Mouse (Mus musculus) thymus, postnatal 36 days (tissue): ENCODE data around the gene Tcta.

Experiments used
- DNase-seq, 2 experiments: peaks; one replicate each; pipeline ENCODE4 v3.0.0; 2022; ENCODE audit warnings: mixed read lengths in 2 of 2

The Tcta gene

DNA sequence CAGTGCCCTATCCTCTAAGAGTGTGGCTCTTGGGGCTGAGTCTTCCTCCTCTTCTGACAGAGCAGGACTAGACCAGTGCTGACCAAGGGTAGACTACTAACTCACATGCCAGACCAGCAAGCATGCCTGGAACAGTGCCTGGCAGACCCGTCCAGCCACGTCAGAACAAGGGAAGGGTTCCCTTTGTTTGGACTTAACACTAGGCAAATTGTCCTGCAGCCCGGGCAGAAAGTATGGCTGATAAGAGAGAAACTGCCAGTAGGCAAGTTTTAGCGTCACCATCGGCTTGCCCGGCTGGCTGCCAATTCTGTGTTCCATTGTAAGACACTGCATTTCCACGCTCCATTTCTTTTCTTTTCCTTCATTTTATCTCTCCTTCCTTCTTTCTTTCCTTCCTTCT, 38.3 kb downstream of the Tcta start:
- DNase-seq, result no peak

- DNase-seq, result no peak
Observed at GRCm38 (mm10) chr9:108266261-108266935, 39.6 kb downstream of the Tcta start.

- no peak for DNase-seq
Observed at GRCm38 (mm10) chr9:108264191-108264921, 41.6 kb downstream of the Tcta start.

DNA sequence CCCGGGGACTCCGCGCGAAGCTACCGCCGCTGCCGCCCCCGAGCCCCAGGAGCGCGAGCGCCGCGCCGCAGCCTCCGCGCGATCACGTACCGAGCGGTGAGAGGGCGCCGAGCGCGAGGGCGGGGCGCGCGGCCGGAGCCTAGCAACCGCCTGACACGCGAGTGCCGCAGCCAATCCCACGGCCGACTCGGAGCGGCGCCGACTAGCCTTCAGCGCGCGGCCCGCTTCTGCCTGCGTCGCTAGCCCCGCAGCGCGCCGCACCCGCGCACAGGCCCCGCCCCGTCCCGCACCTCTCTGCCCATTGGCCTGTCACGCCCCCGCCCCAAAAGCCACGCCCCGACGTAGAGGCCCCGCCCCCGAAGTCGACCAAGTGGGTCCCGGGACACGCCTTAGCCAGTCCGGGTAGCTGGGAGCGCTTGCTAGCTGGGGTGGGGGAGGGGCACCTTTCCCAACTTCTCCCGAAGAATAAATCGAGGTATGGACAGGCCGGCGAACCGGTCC, 42.2 kb downstream of the Tcta start, which contains the start of gene Dag1:
Gene Dag1 (minus strand): TSS at position 269 of the 501 bp plus-strand sequence.
- peak; percentile 96 to 98 for DNase-seq

DNA sequence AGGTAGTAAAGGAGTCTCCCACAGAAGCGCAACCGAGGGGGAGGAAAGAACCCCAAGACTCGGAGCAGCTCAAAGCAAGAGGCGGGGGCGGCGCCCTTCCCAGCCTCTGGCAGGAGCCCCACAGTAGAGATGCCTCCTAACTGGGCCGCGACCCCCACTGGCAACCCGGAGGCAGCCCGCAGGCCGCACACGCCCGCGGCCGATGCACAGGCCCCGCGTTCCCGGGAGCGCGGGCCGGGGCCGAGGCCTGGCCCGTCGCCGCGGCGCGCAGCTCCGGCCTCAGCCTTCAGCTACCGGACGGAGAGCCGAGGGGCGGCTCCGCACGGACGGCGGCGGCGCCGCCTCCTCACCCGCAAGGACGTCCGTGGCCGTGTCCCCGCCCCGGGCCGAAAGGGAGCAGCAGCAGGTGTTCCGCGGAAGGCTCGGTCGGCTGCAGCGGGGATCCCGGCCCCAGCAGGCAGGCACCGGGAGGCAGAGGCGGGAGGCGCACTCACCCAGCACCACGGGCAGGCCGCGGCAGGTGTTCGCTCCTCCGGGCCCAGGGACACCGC, 42.8 kb downstream of the Tcta start:
- DNase-seq, result peak in 1 of 2 experiments; percentile 72

- no peak for DNase-seq
Observed at GRCm38 (mm10) chr9:108262494-108263049, 43.4 kb downstream of the Tcta start.

DNA sequence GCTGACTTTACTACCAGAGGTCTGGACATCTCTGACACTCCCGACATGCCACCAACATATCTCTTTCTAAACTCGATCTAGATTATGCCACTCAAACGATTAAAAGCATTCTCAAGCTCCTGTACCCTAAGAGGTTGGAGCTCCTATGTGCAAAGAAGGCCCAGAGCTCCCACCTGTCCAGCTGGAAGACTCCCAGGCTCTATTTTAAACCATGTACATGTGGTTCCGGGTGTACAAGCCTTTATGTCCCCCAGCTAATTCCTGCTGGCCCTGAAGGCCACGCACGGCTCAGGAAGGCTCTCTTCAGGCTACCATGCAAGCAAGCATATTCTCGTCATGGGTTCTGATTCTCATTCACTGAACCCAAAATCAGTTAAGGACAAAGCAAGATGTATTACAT, 44.1 kb downstream of the Tcta start:
- no peak for DNase-seq

- no peak for DNase-seq
Observed at GRCm38 (mm10) chr9:108260526-108260925, 45.4 kb downstream of the Tcta start.
